Mouse (Mus musculus) midbrain, embryonic 14.5 days (tissue): ENCODE data around the gene Gm14412. TPM values are rescaled to one million over a fixed set of nuclear protein-coding genes. Genes with fewer than 3 reads are reported as not detected.
"Not testable (repeated sequence)": the region's sequence is repeated elsewhere in the genome, so short reads cannot be mapped to it uniquely, and the experiment has no call there.

Source experiments
- ATAC-seq: fragments of 200-750 bp; cut with Nextera tagmentation; 2 replicates; pipeline ENCODE4 v1.8.0; 2017; ENCODE audit warnings: moderate number of reproducible peaks, moderate library complexity; ENCODE audit not compliant: low FRiP score, low TSS enrichment
- DNase-seq: peaks from one replicate; pipeline ENCODE4 v3.0.0-alpha.2; 2015
- H3K27ac ChIP-seq: fragments of 300-500 bp; sonication (generic); replicated peaks from 2 replicates; pipeline ENCODE4 v1.5.1; 2014; ENCODE audit warnings: mild to moderate bottlenecking, low read depth, low read length, moderate library complexity
- H3K27me3 ChIP-seq: fragments of 300-500 bp; sonication (generic); 2 replicates; pipeline ENCODE4 v1.6.1; 2014; ENCODE audit warnings: low read length, control low read depth, mixed read lengths; ENCODE audit not compliant: control insufficient read depth, insufficient read depth
- H3K36me3 ChIP-seq: fragments of 300-500 bp; sonication (generic); 2 replicates; pipeline ENCODE4 v1.6.1; 2014; ENCODE audit warnings: low read length, control low read depth; ENCODE audit not compliant: control insufficient read depth, insufficient read depth
- H3K4me1 ChIP-seq: fragments of 300-500 bp; sonication (generic); 2 replicates; pipeline ENCODE4 v1.6.1; 2014; ENCODE audit warnings: mild to moderate bottlenecking, antibody characterized with exemption, low read length, control low read depth; ENCODE audit not compliant: control insufficient read depth, insufficient read depth
- H3K4me2 ChIP-seq: fragments of 300-500 bp; sonication (generic); 2 replicates; pipeline ENCODE4 v1.6.1; 2014; ENCODE audit warnings: mild to moderate bottlenecking, low read length, moderate library complexity
- H3K4me3 ChIP-seq: fragments of 300-500 bp; sonication (generic); replicated peaks from 2 replicates; pipeline ENCODE4 v1.5.1; 2014; ENCODE audit warnings: low read depth, low read length
- H3K9ac ChIP-seq: fragments of 300-500 bp; sonication (generic); replicated peaks from 2 replicates; pipeline ENCODE4 v1.6.1; 2014; ENCODE audit warnings: mild to moderate bottlenecking, low read length, moderate library complexity
- H3K9me3 ChIP-seq: fragments of 300-500 bp; sonication (generic); 2 replicates; pipeline ENCODE4 v1.6.1; 2016; ENCODE audit warnings: low read length, control low read depth, mixed read lengths; ENCODE audit not compliant: control insufficient read depth
- WGBS: fragments of 180-500 bp; shearing (Covaris S2); extraction: QIAGEN DNeasy Blood & Tissue Kit; methylation state at CpG from one replicate; pipeline ENCODE4 v1.1.7; 2014; 5-methylcytosine and 5-hydroxymethylcytosine counted together
- polyA plus RNA-seq: library from polyadenylated mRNA; unstranded; fragments of >200 nt; fragmentation: Nextera tagmentation; extraction: Ambion mirVana; gene quantifications from 2 replicates; pipeline ENCODE4 v1.2.1, GENCODE M21; 2014

Gene Gm14412
- 0.41 and 0.54 TPM in 2 replicates for polyA plus RNA-seq

GRCm38 (mm10) chr2:177324257-177324733 lies at the start of gene Gm14412:
Gene Gm14412 (minus strand): TSS chr2:177324307.
- not testable (repeated sequence) for ATAC-seq, H3K36me3 ChIP-seq, DNase-seq, H3K9me3 ChIP-seq, H3K27me3 ChIP-seq, H3K27ac ChIP-seq, H3K4me2 ChIP-seq, H3K9ac ChIP-seq, H3K4me1 ChIP-seq, H3K4me3 ChIP-seq
- WGBS: 88% methylated on average over 2 of the region's 2 CpGs

GRCm38 (mm10) chr2:177329661-177330292 lies 5.7 kb upstream of the Gm14412 start:
- DNase-seq, H3K4me1 ChIP-seq: not testable (repeated sequence)

GRCm38 (mm10) chr2:177321361-177321760 lies 2.7 kb downstream of the Gm14412 start:
- H3K36me3 ChIP-seq, H3K4me2 ChIP-seq, H3K9me3 ChIP-seq, H3K4me3 ChIP-seq, H3K4me1 ChIP-seq, DNase-seq, H3K27me3 ChIP-seq, ATAC-seq, H3K9ac ChIP-seq, H3K27ac ChIP-seq: not testable (repeated sequence)

More at GRCm38 (mm10) chr2:177329661-177330292, 5.7 kb upstream of the Gm14412 start:
- H3K4me2 ChIP-seq, H3K27ac ChIP-seq, H3K9ac ChIP-seq, H3K36me3 ChIP-seq, H3K9me3 ChIP-seq, ATAC-seq, H3K4me3 ChIP-seq, H3K27me3 ChIP-seq: not testable (repeated sequence)
- 83% methylated on average over 4 of the region's 4 CpGs for WGBS

DNA sequence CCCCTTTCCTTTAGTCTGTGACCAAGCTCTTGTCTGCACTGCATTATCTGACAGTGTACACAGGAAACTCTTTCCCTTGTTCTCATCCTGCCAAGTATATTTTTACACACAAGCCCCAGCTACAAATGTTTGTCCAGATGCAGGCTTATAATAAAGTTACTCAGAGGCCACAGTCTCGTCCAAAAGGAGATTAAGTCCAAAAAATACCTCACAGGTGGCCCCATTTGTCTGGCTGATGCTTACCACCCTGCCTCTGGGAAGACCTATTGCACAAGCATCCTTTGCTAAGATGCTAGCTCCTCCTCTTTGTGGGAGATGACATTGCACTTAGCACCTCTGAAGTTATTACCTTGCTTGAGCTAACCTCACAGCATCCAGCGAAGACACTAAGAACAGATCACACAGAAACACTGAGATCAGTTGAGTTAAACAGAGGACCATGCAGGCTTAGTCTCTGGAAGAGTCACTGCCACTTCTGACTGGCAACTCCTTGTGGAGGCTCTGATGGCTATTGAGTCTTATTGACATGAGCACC lies 3.3 kb downstream of the Gm14412 start:
- not testable (repeated sequence) for H3K4me2 ChIP-seq, DNase-seq, H3K27ac ChIP-seq, H3K9me3 ChIP-seq, H3K36me3 ChIP-seq, ATAC-seq, H3K27me3 ChIP-seq, H3K4me3 ChIP-seq, H3K9ac ChIP-seq, H3K4me1 ChIP-seq
- 66% methylated on average over 2 of the region's 2 CpGs for WGBS

DNA sequence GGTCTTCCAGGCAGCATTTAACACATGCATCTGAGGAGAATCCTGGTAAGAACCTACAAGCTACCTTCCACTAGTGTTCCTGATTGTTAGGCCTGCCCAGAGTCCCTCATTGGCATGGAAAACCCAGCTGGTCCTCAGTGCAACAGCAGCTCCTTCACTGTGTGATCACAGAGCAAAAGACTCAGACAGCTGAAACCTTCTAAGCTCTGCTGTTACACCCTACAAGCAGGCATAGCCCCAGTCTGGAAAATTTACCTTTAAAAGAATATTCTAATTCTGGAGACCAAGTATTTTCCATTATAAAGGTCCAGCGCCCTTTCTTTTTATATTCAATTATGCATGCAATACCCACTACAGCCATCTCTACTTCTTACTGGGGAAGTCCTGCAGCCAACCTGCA lies 5.1 kb downstream of the Gm14412 start:
- Histone ChIP-seq H3K27ac (no peak overlapping the region), H3K4me1 (no peaks in the 10 kb centered on the region)
- 74% methylated on average over 1 of the region's 1 CpGs for WGBS

GRCm38 (mm10) chr2:177309627-177310026 lies 14.5 kb downstream of the Gm14412 start:
- H3K36me3 ChIP-seq, H3K9ac ChIP-seq, H3K4me2 ChIP-seq, H3K4me1 ChIP-seq, H3K4me3 ChIP-seq, DNase-seq, H3K27ac ChIP-seq, H3K9me3 ChIP-seq, H3K27me3 ChIP-seq, ATAC-seq: not testable (repeated sequence)
- 92% methylated on average over 4 of the region's 4 CpGs for WGBS

More for the DNA sequence above, 5.1 kb downstream of the Gm14412 start:
- no peaks in the 10 kb centered on the region for H3K27me3 ChIP-seq
- no peaks in the 10 kb centered on the region; the same call in 1 of the 2 replicates for H3K9me3 ChIP-seq
- no peak for ATAC-seq
- H3K9ac ChIP-seq: no peak overlapping the region
- DNase-seq: no peak
- no peak overlapping the region for H3K4me2 ChIP-seq
- H3K4me3 ChIP-seq: no peak overlapping the region
- no peaks in the 10 kb centered on the region for H3K36me3 ChIP-seq

DNA sequence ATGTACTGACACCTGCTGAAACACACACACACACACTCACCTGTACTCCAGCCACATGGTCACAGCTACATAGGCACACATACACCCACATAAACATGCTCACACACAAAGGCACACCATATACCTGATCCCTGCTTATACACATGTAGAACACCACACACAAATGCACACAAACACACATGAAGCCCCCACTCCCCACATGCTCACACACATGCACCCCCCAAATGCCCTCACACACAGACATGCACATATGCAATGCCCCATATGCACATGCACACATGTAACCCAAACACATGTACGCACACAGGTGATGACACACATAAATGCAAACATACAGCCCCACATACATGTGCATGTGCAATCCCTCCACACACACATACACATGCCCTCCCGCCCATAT lies 19.1 kb downstream of the Gm14412 start:
- DNase-seq, H3K36me3 ChIP-seq, H3K27me3 ChIP-seq, H3K4me1 ChIP-seq, ATAC-seq, H3K27ac ChIP-seq, H3K9me3 ChIP-seq, H3K9ac ChIP-seq, H3K4me3 ChIP-seq, H3K4me2 ChIP-seq: not testable (repeated sequence)
- no CpG with 5 or more reads among the region's 2 CpGs for WGBS

DNA sequence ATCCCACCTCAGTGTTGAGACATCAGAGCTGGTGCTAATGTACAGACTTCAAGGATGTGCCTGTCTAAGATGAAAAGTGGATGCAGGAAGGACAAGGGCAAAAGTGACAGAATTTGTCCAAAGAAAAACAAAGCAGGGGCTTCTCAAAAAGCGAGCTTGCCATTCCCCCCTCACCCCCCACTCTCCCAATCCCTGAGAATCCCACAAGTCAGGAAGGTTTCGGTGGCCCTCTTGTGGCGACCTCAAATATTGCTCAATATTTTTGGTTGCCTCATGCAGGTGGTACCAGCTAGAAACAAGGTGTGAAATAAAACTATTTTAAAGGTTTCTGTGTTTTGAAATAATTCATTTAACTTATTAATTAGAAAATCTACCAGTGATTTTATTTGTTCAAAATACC lies 40.4 kb downstream of the Gm14412 start:
- not testable (repeated sequence) for DNase-seq, H3K4me3 ChIP-seq, H3K4me1 ChIP-seq, H3K36me3 ChIP-seq, H3K27ac ChIP-seq, ATAC-seq, H3K9me3 ChIP-seq, H3K27me3 ChIP-seq, H3K4me2 ChIP-seq, H3K9ac ChIP-seq
- 23% methylated on average over 3 of the region's 3 CpGs for WGBS

DNA sequence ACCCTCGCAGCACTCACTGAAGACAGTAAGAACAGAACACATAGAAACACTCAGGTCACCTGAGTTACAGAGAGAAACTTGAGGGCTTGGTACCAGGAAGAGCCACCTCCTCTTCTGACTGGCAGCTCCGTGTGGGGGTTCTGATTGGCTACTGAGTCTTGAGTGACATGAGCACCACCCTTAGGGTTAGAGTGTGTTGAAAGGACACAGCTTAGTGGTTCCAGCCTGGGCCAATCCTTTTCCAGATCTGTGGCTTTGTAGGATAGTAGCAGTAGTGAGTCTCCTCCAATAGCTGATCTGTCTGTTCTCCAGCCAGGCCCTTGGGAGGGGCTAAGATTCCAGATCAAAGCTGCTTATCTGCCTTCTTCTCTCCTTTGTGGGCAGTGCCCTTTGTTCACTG lies 46.4 kb downstream of the Gm14412 start:
- not testable (repeated sequence) for ATAC-seq, H3K9me3 ChIP-seq, H3K4me3 ChIP-seq, H3K4me2 ChIP-seq, H3K27ac ChIP-seq, H3K9ac ChIP-seq, DNase-seq, H3K4me1 ChIP-seq, H3K36me3 ChIP-seq, H3K27me3 ChIP-seq
- WGBS: 77% methylated on average over 2 of the region's 2 CpGs
